Mouse (Mus musculus): ENCODE measurements around the gene Ackr3.

The Ackr3 gene

DNA sequence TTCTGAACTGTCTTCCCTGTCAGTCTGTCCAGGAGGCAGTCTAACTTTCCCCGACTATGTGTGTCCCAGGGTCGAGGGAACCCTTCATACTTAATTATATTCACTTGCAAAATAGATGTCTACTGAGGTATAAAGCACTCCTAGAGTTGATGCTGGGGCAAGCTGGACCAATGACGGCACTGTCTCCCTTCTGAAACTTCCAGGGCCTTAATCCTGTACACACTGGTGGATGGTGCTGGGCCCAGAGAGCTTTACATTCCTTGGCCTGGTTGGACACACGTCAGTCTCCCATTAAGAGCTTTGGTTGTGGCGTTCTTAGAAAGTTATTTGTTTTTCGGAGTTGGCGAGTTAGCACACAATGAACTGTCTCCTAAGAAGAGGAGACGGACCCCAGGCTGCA is 42.3 kb downstream of the Ackr3 start:
- in situ Hi-C loops (cut with MboI; ENCODE audit: low pct_unique_long_range_greater_than_20kb in 1 of 2, low sequenced_read_pairs in 2 of 2, unreplicated experiment in 1 of 2): no loop called here

DNA sequence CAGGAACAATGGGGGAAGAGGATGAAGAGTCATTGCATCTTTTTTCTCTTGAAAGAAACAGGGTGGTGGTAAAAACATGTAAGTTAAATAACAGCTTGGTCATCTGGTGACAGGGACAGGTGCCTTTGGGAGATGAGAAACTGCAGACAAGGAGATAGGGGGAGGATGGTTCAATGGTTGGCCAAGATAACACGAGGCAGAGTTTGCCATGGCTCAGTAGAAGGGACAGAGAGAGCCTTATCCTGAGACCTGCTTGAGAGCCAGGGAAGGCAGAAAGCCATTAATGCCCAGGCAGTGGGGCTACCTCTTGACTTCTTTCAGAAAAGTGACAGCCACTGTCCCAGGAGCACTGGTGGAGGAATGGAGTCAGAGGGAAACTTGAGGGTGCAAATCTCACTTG is 43.0 kb downstream of the Ackr3 start:
- in situ Hi-C loops (cut with MboI; ENCODE audit: low pct_unique_long_range_greater_than_20kb in 1 of 2, low sequenced_read_pairs in 2 of 2, unreplicated experiment in 1 of 2): no loop called here

DNA sequence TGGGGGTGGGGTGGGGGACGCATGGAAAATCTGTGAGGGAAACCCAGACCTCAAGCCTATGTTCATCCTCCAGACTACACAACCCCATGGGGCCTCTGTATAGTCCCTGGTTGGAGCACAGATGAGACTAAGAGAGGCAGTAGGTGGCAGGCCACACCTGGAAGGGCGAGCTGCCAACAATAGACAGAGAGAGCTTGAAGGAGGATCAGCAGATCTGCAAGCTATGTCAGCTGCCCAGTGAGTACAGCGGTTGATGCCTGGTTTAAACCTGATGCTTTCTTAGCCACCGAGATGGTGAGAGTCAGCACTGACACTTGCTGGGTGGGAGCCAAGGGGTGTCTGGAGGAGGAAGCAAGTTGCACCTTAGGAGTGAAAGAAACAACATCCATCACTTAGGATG is 43.5 kb downstream of the Ackr3 start:
- in situ Hi-C loops (cut with MboI; ENCODE audit: low pct_unique_long_range_greater_than_20kb in 1 of 2, low sequenced_read_pairs in 2 of 2, unreplicated experiment in 1 of 2): no loop called here

DNA sequence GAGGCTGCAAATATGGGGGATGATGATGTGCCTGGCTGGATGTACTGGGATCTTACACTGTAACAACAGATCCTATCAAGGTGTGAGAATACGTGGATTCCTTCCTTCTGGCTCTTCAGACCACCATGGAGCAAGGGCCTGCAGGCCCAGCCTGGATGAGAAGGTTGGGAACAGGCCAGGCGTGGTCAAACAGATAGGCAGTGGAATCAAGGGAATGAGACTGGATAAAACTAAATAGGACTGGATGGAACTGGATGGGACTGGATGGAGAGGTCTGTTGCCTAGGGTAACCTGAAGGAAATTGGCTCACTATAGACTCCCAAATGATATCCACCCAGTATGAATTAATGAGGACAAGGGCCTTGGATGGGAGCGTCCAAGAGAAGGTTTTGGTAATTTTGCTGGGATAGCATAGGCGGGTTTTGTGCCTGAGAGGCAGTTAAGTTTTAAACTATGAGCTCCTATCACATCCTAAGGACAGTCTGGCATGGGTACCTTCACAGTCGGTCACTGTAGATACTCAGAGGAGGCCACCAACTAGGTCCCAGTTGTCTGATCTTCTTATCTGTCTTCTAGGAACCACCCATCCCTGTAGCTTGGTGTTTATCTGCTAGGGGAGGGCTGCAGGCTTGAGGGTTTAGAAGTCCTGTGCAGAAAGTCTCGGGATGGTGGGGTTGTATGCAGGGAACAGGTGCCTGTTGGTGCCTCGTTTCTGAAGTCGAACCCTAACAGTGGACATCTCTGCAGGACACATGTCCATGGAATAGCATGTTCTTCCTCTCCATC is 44.2 kb downstream of the Ackr3 start:
- in situ Hi-C loops (cut with MboI; ENCODE audit: low pct_unique_long_range_greater_than_20kb in 1 of 2, low sequenced_read_pairs in 2 of 2, unreplicated experiment in 1 of 2): no loop called here

DNA sequence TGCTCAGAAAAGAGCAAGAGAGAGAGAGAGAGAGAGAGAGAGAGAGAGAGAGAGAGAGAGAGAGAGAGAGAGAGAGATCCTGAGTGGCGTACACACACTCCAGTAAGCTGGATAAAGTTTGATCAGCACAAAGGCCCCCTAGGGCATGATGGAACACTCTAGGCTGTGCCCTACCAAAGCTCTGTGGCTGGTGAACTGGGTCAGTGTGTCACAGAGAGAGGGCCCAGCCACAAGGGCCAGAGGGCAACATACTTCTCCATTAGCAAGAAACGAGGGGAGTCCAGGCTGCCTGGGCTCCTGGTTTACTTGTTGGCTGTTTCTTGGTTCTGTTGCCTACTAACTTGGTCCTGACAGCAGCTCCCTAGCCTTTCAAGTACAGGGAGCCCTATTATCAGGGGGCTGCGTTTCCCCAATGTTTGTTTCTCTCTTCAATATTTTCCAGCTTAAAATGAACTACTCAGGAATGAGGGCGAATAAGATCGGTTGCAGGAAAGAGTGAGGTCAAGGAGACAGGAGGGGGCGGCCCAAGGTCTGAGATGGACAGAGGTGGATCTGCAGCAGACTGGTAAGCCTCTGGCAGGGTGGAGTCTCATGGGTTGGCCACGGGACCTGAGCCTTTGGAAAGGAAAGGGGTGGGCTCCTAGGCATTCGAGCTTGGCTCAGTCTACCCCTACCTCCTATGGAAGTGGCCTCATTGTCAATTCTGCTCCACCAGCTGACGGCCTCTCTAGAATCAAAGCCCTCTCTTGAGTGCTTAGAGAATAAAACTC is 45.4 kb downstream of the Ackr3 start:
- in situ Hi-C loops (cut with MboI; ENCODE audit: low pct_unique_long_range_greater_than_20kb in 1 of 2, low sequenced_read_pairs in 2 of 2, unreplicated experiment in 1 of 2): no loop called here

DNA sequence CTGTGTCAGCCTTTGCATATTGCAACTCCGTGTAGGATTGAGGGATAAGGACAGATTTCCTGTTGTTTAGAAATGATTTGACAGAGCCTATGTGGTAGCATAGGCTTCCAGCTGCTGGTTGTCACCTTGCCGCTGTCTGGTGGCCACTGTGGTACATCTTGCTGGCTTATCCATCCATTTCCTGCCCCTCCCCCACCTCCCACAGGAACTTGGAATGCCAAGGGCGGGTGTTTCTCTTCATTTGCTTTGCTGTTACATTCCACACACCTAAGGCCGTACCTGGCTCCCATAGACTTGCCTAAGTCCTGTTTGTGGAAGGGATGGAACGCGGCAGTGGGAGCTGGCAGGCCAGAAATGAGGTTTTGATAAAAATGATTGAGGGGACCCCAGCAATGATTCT is 46.6 kb downstream of the Ackr3 start:
- in situ Hi-C loops (cut with MboI; ENCODE audit: low pct_unique_long_range_greater_than_20kb in 1 of 2, low sequenced_read_pairs in 2 of 2, unreplicated experiment in 1 of 2): no loop called here

DNA sequence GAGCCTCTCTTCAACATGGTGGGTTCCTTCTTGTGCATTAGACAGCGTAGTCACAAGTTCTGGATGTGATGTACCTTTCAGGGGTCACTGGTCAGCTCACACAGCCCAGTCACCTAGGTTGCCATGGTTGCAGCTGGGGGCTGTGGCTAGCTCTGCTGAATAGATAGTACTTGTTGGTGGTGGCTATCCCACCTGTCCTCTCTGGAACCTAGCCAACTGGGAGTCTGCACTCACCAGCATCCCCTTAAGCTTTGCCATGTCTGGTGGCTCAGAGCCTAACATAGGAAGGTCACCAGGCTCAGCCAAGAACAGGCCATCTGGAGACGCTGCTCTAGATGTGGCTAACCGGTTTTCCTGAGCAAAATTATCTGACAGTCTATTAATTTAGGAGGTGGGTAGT is 47.4 kb downstream of the Ackr3 start:
- in situ Hi-C loops (cut with MboI; ENCODE audit: low pct_unique_long_range_greater_than_20kb in 1 of 2, low sequenced_read_pairs in 2 of 2, unreplicated experiment in 1 of 2): no loop called here

DNA sequence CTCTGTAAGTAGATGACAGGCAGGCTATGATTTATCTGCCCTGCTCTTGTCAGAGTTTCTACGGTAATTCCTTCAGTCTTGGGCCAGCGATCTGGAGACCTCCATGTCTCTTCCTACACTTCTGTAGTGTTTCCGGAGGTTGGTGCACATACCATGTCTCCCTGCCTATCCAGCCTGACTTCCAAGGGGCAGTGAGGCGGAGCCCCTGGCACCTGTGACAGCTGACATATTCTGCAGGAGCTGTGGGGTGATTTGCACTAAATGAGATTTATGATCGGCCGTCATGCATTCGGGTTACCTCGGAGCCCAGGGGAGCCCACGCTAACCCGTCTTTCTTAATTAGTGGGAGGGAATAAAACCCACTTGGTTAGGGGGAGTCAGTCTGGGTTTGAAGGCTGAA is 49.7 kb downstream of the Ackr3 start:
- in situ Hi-C loops (cut with MboI; ENCODE audit: low pct_unique_long_range_greater_than_20kb in 1 of 2, low sequenced_read_pairs in 2 of 2, unreplicated experiment in 1 of 2): no loop called here

DNA sequence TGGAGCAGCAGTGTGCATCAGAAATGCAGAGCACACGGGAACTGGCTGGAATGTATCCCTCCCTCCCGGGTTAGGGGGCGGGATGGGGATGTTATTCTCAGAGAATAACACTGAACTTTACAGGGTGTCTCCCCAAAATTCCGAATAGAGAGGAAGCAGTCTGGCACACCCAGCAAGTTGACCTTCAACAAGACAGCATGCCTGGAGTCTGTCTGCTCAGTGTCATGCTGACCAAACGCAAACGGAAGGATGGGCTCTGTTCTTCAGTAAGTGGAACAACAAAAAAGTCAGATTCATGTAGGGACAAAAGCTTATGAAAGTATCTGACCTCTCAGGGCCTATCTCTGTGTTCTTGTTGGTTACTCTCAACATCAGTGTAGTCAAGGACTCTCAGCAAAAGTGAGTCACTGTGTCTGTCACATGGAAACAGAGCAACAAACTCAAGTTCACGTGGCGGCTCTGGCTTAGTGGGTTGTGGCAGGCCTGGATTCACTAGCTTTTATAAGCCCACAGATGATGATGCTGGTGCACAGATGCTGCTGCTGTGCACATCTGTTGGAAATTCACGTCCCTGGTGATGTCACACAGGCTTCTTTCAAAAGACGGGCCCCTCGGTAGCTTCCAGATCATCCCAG is 54.6 kb downstream of the Ackr3 start:
- in situ Hi-C loops (cut with MboI; ENCODE audit: low pct_unique_long_range_greater_than_20kb in 1 of 2, low sequenced_read_pairs in 2 of 2, unreplicated experiment in 1 of 2): no loop called here

DNA sequence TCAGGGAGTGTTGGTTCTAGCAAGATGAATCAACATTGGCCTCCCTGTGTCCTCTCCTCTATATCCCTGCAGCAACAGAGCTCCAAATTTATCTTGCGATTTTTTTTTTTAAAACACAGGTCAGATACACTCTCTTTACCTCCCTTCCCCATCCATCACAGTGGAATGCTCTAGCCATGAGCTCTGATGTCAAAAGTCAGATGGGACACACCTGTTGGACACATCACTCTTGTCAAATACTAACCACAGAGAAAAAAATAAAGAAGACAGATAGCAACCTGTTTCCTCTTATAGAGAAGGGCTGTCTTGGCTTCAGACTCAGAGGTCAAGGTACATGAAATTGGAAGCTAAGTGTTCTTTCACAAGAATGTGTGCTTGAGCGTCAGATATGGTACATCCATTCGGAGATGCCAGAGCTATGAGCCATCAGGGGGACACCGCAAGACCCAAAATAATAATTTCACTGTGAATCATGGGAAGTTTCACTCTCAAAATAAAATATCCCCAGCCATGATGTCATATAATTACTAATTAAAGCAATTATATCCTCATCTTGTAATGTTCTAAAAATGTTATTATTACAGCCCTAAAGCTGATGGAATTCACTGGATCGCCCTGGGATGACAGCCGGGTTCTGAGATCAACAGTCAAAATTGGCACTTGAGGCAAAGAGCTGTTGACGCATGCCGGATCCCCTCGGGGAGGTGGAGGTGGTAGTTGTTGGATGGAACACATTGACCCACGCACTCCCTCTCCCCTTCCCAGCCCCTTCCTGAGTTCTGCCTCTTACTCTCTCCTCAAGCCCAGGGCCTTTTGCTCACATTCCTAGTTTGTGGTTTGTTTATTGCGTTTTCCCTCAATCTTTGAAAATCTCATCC is 57.2 kb downstream of the Ackr3 start:
- in situ Hi-C loops (cut with MboI; ENCODE audit: low pct_unique_long_range_greater_than_20kb in 1 of 2, low sequenced_read_pairs in 2 of 2, unreplicated experiment in 1 of 2): no loop called here

DNA sequence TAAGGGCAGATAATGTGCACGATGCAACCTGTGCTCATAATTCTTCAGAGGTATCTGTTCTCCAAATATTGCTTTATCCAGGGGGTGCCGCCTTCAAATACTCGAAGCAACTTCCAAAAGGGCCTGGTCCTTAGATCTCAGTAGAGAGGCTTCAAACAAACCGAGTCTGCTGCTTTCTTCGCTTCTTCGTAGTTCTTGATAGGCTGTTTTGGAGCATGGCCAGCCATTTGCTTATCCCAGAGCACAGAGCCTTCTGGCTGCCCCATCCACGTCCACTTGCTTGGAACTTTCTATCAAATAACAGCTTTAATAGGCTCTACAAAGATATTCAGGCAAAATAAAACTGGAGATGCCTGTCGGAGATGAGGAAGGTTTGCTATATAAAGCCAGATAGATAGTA is 58.6 kb downstream of the Ackr3 start:
- in situ Hi-C loops (cut with MboI; ENCODE audit: low pct_unique_long_range_greater_than_20kb in 1 of 2, low sequenced_read_pairs in 2 of 2, unreplicated experiment in 1 of 2): no loop called here
